Mouse (Mus musculus) neural tube, embryonic 13.5 days (tissue): ENCODE measurements around the gene Cdh3. TPM values are rescaled to one million over a fixed set of nuclear protein-coding genes. Genes with fewer than 3 reads are reported as not detected.
"Not testable (repeated sequence)": the region's sequence is repeated elsewhere in the genome, so short reads cannot be mapped to it uniquely, and the experiment has no call there.

ENCODE experiments used
- ATAC-seq: fragments of 200-750 bp; cut with Nextera tagmentation; 2 replicates; pipeline ENCODE4 v1.8.0; 2017; ENCODE audit warnings: low read depth, mild to moderate bottlenecking, moderate TSS enrichment, moderate library complexity
- H3K27ac ChIP-seq: fragments of 300-500 bp; sonication (generic); replicated peaks from 2 replicates; pipeline ENCODE4 v1.5.1; 2015; ENCODE audit warnings: moderate library complexity, mild to moderate bottlenecking, inconsistent platforms
- H3K27me3 ChIP-seq: fragments of 300-500 bp; sonication (generic); 2 replicates; pipeline ENCODE4 v1.6.1; 2015; ENCODE audit warnings: mild to moderate bottlenecking, inconsistent platforms
- H3K36me3 ChIP-seq: fragments of 300-500 bp; sonication (generic); 2 replicates; pipeline ENCODE4 v1.6.1; 2015; ENCODE audit warnings: mild to moderate bottlenecking, inconsistent platforms
- H3K4me1 ChIP-seq: fragments of 300-500 bp; sonication (generic); replicated peaks from 2 replicates; pipeline ENCODE4 v1.6.1; 2015; ENCODE audit warnings: inconsistent platforms
- H3K4me2 ChIP-seq: fragments of 300-500 bp; sonication (generic); 2 replicates; pipeline ENCODE4 v1.6.1; 2015; ENCODE audit warnings: inconsistent platforms, mild to moderate bottlenecking, moderate library complexity
- H3K4me3 ChIP-seq: fragments of 300-500 bp; sonication (generic); 2 replicates; pipeline ENCODE4 v1.5.1; 2015; ENCODE audit warnings: mild to moderate bottlenecking, inconsistent platforms
- H3K9ac ChIP-seq: fragments of 300-500 bp; sonication (generic); 2 replicates; pipeline ENCODE4 v1.6.1; 2015; ENCODE audit warnings: moderate library complexity, mild to moderate bottlenecking, inconsistent platforms
- H3K9me3 ChIP-seq: fragments of 300-500 bp; sonication (generic); 2 replicates; pipeline ENCODE4 v1.6.1; 2016; ENCODE audit warnings: inconsistent platforms
- WGBS: fragments of 180-500 bp; shearing (Covaris S2); methylation state at CpG from one replicate; pipeline ENCODE4 v1.1.7; 2015; 5-methylcytosine and 5-hydroxymethylcytosine counted together
- polyA plus RNA-seq: library from polyadenylated mRNA; unstranded; fragments of >200 nt; fragmentation: Nextera tagmentation; extraction: Ambion mirVana; gene quantifications from 2 replicates; pipeline ENCODE4 v1.2.1, GENCODE M21; 2015

Cdh3 gene
- polyA plus RNA-seq, 1 experiment from 2014 or later = 3.5 TPM

DNA sequence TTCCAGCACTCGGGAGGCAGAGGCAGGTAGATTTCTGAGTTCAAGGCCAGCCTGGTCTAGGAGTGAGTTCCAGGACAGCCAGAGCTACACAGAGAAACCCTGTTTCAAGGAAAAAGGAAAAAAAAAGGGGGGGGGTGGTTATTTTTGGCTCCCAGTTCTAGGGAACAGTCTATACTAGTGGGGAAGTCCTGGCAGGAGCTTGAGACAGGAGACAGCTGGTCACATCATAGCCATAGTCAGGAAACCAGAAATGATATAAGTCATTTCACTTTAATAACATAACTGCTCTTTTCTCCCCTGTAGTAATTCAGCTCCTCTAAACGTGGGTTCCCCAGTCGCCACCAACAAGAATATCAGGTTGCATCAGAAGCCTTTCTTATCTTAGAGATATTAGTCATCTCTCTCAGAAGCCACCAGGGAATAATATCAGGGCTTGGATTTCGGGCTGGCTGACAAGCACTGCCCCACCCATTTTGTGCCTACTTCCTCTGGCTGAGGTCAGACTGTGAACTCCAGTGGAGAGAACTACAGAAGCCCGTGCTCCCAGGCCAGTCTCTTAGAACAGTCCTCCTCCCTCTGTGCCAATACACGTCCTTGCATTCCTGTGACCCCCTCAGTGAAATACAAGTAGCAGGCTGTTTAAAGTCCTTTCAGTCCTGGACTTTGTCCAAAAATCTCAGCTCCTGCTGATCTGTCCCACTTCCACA is 66.3 kb downstream of the Cdh3 start:
- Histone ChIP-seq H3K9me3 (no peaks in the 10 kb centered on the region), H3K4me1 (no peaks in the 10 kb centered on the region; the same call in 1 of the 2 replicates), H3K27ac (no peak overlapping the region), H3K4me2 (no peak overlapping the region), H3K4me3 (no peak overlapping the region), H3K27me3 (no peaks in the 10 kb centered on the region), H3K36me3 (no peaks in the 10 kb centered on the region), H3K9ac (no peak overlapping the region)
- WGBS = 47% methylated on average over 6 of the region's 6 CpGs
- no peak for ATAC-seq

- Histone ChIP-seq H3K36me3 (no peaks in the 10 kb centered on the region), H3K9me3 (no peaks in the 10 kb centered on the region), H3K4me1 (no peaks in the 10 kb centered on the region; the same call in 1 of the 2 replicates), H3K4me2 (no peak overlapping the region), H3K4me3 (no peak overlapping the region), H3K27ac (no peak overlapping the region), H3K9ac (no peak overlapping the region), H3K27me3 (no peaks in the 10 kb centered on the region)
- no peak for ATAC-seq
- WGBS = 69% methylated on average over 2 of the region's 2 CpGs
These were observed 68.8 kb downstream of the Cdh3 start for GRCm38 (mm10) chr8:106579510-106579909.

- Histone ChIP-seq H3K4me2 (no peak overlapping the region), H3K9ac (no peak overlapping the region), H3K9me3 (no peaks in the 10 kb centered on the region), H3K4me3 (no peak overlapping the region), H3K27me3 (no peaks in the 10 kb centered on the region), H3K27ac (no peak overlapping the region), H3K36me3 (no peaks in the 10 kb centered on the region), H3K4me1 (no peaks in the 10 kb centered on the region; the same call in 1 of the 2 replicates)
- ATAC-seq = no peak
- 72% methylated on average over 6 of the region's 6 CpGs for WGBS
These were observed 70.8 kb downstream of the Cdh3 start for GRCm38 (mm10) chr8:106581344-106582088.

DNA sequence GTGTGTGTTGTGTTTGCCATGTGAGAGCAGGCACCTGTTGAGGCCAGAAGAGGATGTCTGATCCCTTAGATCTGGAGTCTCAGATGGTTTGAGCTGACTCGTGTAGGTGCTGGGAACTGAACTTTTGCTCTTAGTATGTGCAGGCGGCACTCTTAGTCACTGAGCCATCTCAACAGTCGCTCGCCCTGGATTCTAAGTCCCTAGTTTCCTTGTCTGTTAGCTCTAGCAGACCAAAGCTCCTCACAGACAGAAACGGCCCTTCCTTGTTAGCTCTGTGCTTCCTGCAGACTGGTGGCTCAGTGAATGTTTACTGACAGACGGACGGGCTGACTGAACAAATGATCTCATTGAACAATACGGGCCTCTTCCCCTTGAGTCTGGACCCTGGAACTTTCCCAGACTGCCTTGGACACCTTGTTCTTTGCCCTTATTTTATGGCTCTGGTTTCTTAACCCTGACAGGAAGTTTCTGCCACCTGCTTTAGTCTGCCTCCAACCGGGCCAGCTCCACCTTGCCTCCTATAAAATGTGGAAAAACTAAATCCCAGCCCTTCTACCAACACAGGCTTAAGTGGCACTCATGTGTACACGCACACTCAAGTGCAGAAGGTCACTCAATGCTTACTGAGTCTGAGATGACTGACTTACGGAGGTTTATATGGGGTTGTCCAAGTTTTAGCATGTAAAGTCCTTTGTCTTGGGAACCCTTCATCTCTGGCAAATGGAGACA is 74.4 kb downstream of the Cdh3 start:
- Histone ChIP-seq H3K27me3 (no peaks in the 10 kb centered on the region), H3K4me1 (no peaks in the 10 kb centered on the region), H3K27ac (no peak overlapping the region), H3K9me3 (no peaks in the 10 kb centered on the region), H3K36me3 (no peaks in the 10 kb centered on the region), H3K4me2 (no peak overlapping the region), H3K9ac (no peak overlapping the region), H3K4me3 (no peak overlapping the region)
- WGBS = 72% methylated on average over 11 of the region's 11 CpGs
- no peak for ATAC-seq

- Histone ChIP-seq H3K9ac (no peak overlapping the region), H3K4me1 (no peaks in the 10 kb centered on the region), H3K36me3 (no peaks in the 10 kb centered on the region), H3K27ac (no peak overlapping the region), H3K4me2 (no peak overlapping the region), H3K4me3 (no peak overlapping the region), H3K9me3 (no peaks in the 10 kb centered on the region), H3K27me3 (no peaks in the 10 kb centered on the region)
- WGBS = 85% methylated on average over 3 of the region's 3 CpGs
- no peak for ATAC-seq
These were observed 75.0 kb downstream of the Cdh3 start for GRCm38 (mm10) chr8:106585671-106586037.

- Histone ChIP-seq H3K27me3 (no peaks in the 10 kb centered on the region), H3K9ac (no peak overlapping the region), H3K9me3 (no peaks in the 10 kb centered on the region), H3K4me2 (no peak overlapping the region), H3K27ac (no peak overlapping the region), H3K36me3 (no peaks in the 10 kb centered on the region), H3K4me3 (no peak overlapping the region), H3K4me1 (no peaks in the 10 kb centered on the region)
- ATAC-seq = no peak
- 89% methylated on average over 8 of the region's 8 CpGs for WGBS
These were observed 76.2 kb downstream of the Cdh3 start for GRCm38 (mm10) chr8:106586896-106587295.

- Histone ChIP-seq H3K9ac (no peak overlapping the region), H3K9me3 (no peaks in the 10 kb centered on the region), H3K36me3 (no peaks in the 10 kb centered on the region), H3K4me2 (no peak overlapping the region), H3K27ac (no peak overlapping the region), H3K4me3 (no peak overlapping the region), H3K27me3 (no peaks in the 10 kb centered on the region), H3K4me1 (no peaks in the 10 kb centered on the region)
- WGBS = 79% methylated on average over 3 of the region's 3 CpGs
- ATAC-seq = no peak
These were observed 78.0 kb downstream of the Cdh3 start for GRCm38 (mm10) chr8:106588443-106589431.

- ATAC-seq = no peak
These were observed 81.8 kb downstream of the Cdh3 start for GRCm38 (mm10) chr8:106592458-106592857.

DNA sequence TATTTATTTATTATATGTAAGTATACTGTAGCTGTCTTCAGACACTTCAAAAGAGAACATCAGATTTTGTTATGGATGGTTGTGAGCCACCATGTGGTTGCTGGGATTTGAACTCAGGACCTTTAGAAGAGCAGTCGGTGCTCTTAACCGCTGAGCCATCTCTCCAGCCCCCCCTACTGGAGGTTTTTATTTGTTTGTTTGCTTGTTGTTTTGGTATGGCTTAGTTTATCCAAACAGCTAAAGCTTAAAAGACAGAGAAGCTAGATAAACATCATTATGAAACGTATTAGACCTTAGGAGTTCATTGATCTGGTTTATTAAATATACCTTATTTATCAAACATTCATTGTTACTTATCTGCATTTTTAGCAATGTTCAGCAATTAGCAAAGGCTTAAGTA is 84.9 kb downstream of the Cdh3 start:
- H3K27ac ChIP-seq, H3K36me3 ChIP-seq, ATAC-seq, H3K27me3 ChIP-seq, H3K4me1 ChIP-seq, H3K9ac ChIP-seq, H3K4me3 ChIP-seq, H3K4me2 ChIP-seq, H3K9me3 ChIP-seq: not testable (repeated sequence)
- 93% methylated on average over 3 of the region's 3 CpGs for WGBS

More at GRCm38 (mm10) chr8:106592458-106592857, 81.8 kb downstream of the Cdh3 start:
- no peak overlapping the region for H3K4me3 ChIP-seq
- peaks cover 4% of the 10 kb centered on the region; the same call in 1 of the 2 replicates for H3K4me1 ChIP-seq
- 66% methylated on average over 3 of the region's 3 CpGs for WGBS
- H3K27me3 ChIP-seq = no peaks in the 10 kb centered on the region
- no peak overlapping the region for H3K4me2 ChIP-seq
- no peak overlapping the region for H3K27ac ChIP-seq
- H3K9ac ChIP-seq = no peak overlapping the region
- H3K36me3 ChIP-seq = no peaks in the 10 kb centered on the region
- no peaks in the 10 kb centered on the region for H3K9me3 ChIP-seq

GRCm38 (mm10) chr8:106597067-106597466 is 86.4 kb downstream of the Cdh3 start:
- no peaks in the 10 kb centered on the region for H3K36me3 ChIP-seq
- H3K27me3 ChIP-seq = peaks cover 12% of the 10 kb centered on the region
- no peaks in the 10 kb centered on the region for H3K9me3 ChIP-seq
- WGBS = 96% methylated on average over 5 of the region's 5 CpGs
- no peak for ATAC-seq
- H3K4me1 ChIP-seq = peaks cover 4% of the 10 kb centered on the region; the same call in 1 of the 2 replicates
- no peak overlapping the region for H3K4me2 ChIP-seq
- H3K4me3 ChIP-seq = no peak overlapping the region
- no peak overlapping the region for H3K27ac ChIP-seq
- no peak overlapping the region for H3K9ac ChIP-seq

DNA sequence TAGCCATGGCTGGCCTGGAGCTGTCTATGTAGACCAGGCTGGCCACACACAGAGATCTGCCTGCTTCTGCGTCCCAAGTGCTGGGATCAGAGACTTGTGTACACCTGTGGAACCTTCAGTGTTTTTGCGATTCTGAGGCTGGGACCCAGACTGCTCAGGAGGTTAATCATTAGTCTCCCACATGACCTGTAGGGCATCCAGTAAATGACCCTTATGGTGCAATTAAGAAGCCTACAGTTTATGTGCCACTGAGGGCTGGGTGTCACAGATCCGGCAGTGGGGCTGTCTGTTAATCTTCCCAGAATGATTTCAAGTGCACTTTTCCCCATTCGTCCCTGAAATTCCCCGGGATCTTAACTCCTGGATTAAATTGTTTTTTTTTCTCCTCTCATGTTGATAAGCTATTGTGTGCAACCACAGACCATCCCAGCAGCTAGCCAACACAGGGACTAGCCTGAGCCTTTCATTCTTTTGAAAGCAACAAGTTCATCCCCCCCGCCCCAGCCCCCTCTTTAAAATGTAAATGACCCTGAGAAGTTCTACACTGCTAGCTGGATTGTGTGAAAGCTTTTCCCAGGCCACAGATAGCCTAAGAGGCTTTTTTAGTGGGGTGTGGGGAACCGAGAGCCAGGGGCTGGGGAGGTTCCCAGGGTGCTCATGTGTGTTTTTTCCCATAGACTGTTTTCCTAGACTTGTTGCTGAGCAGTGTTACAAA is 88.7 kb downstream of the Cdh3 start:
- no peak overlapping the region for H3K27ac ChIP-seq
- WGBS = 24% methylated on average over 7 of the region's 7 CpGs
- no peak for ATAC-seq

More for the DNA sequence above, 88.7 kb downstream of the Cdh3 start:
- peaks cover 36% of the 10 kb centered on the region for H3K27me3 ChIP-seq
- H3K4me2 ChIP-seq = no peak overlapping the region
- no peak overlapping the region for H3K9ac ChIP-seq
- H3K36me3 ChIP-seq = no peaks in the 10 kb centered on the region
- H3K9me3 ChIP-seq = no peaks in the 10 kb centered on the region
- H3K4me3 ChIP-seq = no peak overlapping the region
- H3K4me1 ChIP-seq = peaks cover 20% of the 10 kb centered on the region
